Mouse (Mus musculus) liver, adult (tissue): ENCODE measurements around the gene Zfp750.

Source experiments
- GATA4 ChIP-seq: IDR thresholded peaks from 2 replicates; pipeline ENCODE4 v1.6.1; 2014; ENCODE audit warnings: mild to moderate bottlenecking, low read length; ENCODE audit not compliant: insufficient replicate concordance

The Zfp750 gene

DNA sequence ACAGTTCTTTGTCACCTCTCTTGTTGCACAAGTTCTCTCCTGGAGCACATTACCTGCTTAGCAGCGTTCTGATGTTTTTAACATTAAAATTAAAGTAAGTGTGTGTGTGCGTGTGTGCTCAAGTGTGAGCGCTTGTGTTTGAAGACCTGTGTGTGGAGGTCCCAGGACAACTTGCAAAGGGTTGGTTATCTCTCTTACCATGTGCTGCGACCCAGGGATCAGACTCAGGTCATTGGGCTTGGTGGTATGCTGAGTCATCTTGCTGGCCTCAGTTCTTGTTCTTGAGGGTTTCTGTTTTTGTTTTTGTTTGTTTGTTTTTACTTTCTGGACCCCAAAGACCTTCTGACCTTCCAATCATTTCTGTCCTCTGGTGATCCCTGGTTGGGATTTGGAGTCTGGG, 28.8 kb upstream of the Zfp750 start:
- TF ChIP-seq GATA4 = no peak

DNA sequence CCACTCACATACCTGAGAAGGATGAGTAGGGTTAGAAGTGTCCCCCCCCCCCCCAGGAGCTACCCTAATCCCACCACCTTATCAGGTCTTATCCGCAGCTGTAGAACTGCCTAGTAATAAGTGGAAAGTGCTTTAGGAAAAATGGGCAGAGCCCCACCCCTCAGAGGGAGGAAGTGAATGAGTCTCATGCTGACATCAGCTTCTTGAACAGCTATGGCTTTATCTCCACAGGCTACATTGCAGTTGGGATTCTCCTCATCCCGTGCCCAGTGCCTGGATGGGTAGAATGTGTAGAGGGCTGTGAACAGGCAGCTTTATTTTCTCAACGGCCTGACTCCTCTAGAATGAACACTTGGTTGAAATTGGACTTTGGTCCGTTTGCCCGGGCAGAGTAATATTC, 28.1 kb upstream of the Zfp750 start:
- no peak for TF ChIP-seq GATA4

DNA sequence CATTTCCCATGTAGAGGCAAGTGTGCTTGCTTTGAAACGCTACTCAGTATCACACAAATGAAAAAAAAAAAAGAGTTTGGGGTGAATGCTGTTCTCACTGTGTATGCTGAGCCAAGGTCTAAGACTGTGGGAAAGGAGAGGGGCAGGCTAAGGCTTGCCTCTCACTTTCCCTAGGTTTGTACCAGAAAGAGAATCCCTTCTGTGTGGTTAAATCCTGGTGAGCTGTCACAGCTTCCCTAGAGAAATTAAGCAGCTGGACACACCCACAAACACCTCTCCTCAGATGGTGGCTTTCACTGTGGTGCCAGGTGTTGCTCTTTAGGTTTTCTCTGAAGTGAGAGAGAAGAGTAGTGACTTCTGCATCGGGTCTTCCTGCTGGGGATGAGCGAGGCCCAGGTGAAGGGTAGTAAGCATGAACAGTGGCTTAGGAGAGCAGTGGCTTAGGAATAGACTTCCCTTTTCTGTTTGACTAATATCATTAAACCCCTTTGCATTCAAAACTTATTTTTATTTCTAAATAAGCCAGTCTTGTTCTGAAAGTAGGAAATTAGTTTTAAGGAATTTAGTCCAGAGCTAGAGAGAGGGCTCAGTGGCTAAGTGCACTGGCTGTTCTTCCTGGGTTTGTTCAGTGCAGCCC, 26.4 kb upstream of the Zfp750 start:
- TF ChIP-seq GATA4 = no peak

DNA sequence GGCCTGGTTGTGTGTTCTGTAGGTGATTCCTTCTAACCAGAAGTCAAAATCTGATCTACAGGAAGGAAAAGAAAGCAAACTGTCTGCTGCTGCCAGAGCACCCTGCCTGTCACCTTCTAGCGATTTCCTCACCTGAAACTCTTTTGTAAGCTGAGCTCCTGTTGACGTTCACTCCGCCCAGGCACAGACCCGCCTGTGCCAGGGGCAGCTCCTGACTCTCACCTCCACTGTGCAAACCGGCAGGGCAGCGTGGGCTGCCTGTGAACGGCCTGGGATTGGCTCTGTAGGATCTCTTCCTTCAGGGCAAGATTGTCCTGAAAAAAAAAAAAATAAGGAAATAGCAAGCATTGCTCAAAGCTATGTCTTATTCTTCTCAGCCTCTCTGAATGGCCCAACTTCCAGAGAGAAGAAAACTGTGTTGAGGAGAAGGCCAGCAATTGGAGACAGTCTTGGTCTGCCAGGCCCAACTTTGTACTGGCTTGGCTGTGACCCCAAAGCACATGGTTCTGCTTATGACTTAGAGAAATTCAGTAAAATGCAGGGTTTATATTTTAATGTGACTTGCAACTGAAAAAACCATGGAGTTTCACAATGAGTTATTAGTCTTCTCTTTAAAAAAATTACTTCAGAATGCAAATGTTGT, 25.7 kb upstream of the Zfp750 start:
- no peak for TF ChIP-seq GATA4

DNA sequence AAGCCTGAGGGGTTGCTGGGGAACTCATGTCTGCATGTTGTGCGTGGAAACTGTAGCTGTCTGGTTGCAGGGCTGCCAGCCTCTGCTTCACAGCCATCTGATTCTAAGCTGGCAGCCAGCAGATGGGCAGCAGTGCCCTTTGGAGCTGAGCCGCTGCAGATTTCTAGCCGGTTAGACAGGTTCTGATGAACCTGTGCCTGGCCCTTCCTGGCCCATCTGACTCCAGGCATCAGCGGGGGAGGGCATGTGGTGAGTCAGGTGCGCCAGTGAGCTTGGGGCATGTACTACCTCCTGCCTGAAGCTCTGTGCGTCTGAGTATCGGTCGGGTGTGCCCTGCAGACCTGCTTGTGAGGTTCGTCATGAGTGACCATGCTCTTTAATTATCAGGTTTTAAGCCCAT, 24.8 kb upstream of the Zfp750 start:
- no peak for TF ChIP-seq GATA4

DNA sequence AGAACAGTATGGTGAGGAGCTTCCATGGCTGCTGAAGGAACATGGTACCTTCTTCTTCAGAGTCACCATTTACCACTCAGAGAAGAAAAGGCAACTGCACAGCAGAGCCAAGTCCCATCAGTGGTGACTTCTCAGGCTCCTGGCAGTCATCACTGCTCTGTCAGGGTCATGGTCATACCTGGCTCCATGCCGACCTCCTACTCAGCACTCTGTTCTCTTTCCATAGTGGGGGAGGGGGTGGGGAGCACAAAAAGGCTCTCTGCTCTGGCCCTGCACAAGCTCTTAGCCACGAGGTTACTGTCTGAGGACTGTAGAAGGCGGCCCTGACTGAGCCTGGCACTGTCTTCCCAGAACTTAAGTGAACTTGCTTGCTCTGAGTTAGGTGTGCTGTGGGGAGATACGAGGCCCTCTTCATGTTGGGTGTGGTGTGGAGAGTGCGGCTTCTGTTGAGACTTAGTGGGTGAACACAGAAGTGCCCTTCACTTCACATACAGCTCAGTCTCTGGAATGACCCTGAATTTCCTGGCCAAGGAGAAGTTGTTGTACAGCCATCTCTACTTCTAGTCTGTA, 24.2 kb upstream of the Zfp750 start:
- no peak for TF ChIP-seq GATA4

DNA sequence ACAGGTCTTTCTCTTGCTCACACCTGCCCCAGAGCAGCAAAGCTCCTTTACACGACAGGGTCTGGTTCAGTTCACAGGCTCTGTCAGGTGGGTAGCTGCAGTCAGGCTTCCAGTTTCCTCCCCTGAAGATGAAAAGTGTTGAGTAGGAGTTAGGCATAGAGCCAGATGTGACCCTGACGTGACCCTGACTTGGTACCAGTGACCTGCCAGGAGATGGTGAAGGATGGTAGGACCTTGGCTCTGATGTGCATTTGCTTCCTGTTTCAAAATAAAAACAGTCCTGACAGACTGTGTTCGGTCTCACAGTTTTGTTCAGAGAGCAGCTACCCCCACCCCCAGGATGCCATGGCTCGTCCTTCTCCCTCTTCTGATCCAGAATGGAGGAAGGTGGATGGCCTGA, 23.3 kb upstream of the Zfp750 start:
- TF ChIP-seq GATA4 = no peak

DNA sequence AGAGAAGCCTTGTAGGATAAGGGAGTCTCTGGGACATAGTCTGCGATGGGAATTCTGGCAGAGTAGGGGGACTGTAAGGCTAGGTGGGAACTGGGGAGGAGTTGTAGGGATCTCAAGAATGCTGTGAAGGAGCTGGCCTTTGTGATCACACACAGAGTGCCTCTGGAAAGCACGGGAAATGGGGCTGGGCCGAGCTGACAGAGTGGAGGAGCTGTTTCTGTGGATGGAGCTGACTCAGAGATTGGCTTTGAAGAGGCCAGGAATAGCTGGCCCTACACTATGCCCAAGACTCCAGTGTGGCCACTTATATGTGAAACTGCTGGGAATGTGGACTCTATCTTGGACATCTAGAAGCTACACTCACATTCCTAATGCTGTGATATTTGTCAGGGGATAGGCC, 17.4 kb upstream of the Zfp750 start:
- TF ChIP-seq GATA4 = no peak

DNA sequence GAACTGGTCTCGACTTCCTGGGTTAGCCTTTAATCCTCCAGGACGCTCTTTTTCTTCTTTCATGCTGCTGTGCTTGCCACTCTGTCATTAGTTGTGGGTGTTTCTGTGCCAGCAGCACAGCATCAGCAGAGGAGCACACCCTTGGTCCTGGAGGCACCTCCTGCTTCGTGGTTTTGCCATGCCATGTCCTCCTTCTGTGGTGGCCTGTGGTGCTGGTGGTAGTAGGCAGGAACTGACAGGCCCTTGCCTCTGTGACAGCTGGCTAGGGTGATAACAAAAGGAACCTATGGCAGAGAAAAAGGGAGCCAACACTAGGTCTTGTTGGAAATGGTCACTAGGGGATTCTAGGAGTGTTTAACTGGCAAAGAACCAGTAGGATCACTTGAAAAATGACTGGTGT, 10.6 kb upstream of the Zfp750 start:
- no peak for TF ChIP-seq GATA4

DNA sequence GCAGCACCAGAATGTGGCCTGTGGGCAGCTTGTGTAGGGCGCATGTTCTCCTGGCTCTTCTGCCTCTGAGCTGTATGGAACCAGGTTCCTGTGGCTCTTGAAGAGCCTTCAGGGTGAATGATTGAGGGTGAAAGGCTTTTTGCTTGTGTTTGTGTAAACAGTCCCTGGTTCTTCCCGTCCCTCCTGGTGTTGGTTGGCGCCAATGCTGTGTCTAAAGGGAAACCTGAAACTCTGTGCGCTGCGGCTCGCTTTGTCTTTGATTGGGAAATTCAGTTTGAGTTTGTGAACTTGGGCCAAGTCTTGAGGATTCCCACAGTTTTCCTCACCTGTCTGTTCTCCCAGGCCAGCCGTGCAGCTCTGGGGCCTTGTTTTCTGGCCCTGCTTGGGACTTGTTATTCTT, 5.1 kb upstream of the Zfp750 start:
- no peak for TF ChIP-seq GATA4

DNA sequence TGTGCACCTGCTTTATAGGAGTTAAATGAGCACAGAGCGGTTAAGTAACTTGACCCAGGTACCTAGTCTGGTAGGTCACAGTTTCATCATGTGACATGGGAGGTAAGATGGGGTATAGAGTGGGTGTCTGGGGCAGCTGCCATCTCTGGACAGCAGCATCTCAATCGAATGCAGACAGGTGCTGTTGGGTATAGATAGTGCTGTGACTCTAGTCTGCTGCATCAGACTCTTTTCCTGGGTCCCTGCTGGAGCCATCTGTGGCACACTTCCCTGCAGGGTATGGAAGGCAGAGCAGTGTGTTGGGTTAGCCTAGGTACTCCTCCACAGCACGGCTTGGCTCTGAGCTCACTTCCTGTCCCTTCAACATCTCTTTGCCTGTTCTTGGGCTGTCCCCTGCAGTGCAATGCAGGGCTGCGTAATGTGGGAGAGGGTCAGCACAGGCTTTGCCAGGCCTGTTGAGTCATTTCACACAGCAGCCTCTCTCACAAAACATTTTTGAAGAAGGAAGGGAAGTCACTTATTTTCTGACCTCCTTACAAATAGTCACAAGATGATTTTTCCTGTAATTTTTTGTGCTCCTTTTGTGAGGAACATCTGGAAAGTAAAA, 3.1 kb upstream of the Zfp750 start:
- TF ChIP-seq GATA4 = no peak

DNA sequence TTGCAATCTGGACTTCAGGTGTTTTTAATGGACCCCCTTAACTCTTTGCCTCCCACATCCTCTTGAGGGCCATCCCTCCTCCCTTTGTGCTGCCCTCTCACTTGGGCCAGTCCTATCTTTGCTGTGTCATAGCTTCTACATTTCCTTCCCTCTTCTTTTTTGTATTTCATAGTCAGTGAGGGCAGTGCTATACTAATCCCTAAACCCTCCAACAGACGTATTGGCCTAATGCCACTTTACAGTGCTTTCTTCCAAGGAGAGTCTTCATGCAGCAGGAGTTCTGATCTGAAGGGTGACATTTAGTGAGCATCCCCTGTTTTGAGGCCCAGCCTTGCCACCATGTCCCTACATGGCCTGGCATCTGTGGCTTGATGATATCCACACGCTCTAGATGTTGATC, 1.6 kb upstream of the Zfp750 start:
- TF ChIP-seq GATA4 = no peak

DNA sequence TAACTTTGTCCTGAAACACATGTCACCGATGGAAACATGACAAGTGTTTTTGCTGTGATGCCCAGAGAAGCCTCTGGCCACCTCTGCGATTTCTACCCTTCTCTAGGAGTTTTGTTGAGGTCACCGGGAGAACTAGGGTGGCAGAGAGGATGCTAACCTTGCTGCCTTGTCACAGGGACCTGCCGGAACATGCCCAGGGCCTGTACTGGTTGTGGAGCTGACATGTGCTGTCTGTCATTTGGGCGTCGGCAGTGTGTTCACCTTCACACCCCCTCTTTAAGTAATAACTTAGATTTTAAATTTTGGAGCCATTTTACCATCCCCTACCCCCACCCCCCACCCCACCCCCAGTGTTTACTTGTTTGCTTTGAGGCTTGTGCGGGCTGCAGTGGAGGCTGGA, 570 bp upstream of the Zfp750 start:
- TF ChIP-seq GATA4 = no peak

DNA sequence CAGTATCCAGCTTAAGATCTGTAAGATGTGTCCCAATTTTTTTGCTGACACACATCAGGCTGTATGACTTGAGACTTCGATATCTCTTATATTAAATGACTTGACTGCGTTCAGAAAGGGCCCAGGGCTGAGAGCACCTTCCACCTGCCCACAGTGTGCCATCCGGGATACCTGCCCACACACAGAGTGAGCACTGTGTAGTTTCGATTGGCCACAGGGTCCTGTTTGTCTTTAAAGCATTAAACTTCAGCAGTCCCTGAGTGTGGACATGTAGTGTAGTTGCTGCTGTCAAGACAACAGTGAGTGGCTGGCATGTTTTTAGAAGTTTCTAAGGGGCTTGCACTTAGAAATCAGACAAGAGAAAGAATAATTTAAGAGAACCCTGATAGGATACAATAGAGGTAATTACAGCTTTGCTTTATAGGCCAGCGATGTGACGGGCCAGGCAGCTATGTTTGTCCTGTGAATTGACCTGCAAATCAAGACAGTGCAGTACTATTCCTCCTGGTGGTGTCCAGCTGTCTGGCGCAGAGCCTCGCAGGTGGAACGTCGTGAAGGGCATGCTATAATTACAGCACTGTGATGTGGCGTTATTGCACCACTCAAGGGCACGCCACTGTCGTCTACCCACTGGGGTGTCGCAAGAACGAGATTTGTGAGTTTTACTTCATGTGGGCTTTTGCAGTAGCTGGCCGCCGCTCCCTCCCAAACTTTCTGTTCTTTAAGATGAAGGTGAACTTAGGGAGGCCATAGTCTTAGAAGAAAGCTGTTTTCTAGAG, 1.3 kb downstream of the Zfp750 start:
- no peak for TF ChIP-seq GATA4

DNA sequence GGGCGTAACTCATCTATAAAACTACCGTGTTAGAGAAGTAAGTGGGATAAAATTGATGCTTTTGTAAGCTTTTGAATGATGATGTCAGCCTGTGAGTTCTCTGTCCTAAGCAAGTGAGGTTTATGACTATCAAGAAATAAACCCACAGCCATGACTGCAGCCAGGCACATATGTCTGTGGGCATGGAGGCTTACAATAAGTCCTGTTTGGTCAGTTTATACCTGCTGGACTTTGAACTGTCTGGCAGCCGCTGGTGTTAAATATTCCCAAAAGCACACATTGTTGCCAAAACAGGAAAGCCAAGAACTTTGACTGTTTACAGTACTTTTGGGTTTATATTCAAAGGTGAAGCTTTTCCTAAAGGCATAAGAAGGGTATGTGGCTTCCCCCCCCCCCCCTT, 2.2 kb downstream of the Zfp750 start:
- no peak for TF ChIP-seq GATA4

DNA sequence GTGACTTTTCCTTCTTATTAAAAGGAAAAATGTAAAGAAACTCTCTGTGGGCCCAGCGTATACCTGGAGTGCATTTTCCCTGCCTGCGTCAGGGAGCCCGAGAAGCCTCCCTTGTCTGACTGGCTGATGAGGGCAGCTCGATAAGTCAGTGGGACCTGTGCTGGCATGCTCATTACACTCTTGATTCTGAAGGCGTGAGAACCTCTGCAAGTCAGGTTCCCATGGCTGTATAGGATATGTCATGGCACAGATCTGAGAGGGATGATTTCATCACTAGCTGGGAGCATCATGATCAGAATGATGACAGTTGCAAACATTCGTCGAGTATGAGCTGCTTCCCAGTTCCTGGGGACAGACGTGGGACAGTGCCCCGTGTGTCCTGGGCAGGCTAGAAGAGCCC, 3.1 kb downstream of the Zfp750 start:
- TF ChIP-seq GATA4 = no peak
